Mouse (Mus musculus): ENCODE measurements at regions not wholly inside any gene's neighbourhood (a gene's known extent, or its start where the extent isn't known, plus 50 kb on each side); places are given as distances from the start of the nearest gene placed in this dataset.
A peak's percentile ranks its signal among the peaks of the same experiment; 100 is the strongest.

DNA sequence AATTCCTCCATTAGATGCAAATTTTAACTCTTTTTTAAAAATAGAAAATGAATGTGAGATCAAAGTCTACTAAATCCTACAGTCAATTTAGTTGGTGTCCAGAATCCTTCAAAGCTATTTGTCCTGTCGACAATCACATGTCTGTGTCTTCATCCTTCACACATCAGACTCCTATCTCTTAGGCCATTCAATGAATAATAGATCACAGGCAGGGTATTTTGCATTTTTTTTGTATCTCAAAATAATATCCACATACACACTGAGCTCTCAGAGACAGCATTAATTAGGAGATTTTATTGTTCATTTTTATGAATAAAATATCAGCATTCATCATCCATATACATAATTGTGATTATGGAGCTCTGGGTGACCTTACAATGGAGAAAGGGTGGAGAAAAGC lies 427.2 kb downstream of the Hao1 start:
- no peak for DNase-seq (ENCODE audit: low spot score in 2 of 2)

DNA sequence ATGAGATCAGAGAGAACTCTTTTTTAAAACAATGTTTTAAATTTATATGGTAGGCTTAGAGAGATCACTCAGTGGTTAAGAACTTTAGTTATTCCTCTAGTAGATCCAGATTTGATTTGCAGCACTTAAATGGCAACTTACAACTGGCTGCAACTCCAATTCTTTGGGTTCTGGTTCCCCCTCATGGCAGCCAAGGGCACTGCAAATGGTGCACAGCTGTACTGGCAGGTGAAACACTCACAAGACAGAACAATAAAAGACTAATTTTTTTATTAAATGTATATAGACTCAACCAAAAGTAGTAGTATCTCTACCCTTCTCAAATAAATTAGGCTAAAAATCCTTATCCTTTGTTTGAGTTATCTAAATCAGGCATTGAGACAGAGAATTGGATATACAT lies 446.9 kb downstream of the Hao1 start:
- no peak for DNase-seq (ENCODE audit: low spot score in 2 of 2)

DNA sequence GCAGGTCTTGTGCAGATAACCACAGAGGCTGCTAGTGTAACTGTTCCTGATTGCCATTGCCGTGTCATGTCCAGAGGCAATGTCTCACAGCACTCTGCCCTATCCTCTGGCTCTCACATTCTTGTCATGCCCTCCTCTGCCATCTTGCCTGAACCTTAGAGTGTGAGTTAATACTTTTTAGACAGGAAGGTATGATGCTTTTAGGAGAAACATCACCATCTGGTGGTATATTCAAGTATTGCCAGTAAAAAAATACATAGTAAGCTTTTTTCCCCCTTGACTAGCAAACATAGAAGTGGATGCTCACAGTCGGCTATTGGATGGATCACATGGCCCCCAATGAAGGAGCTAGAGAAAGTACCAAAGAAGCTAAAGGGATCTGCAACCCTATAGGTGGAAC lies 465.8 kb downstream of the Hao1 start:
- DNase-seq (ENCODE audit: low spot score in 2 of 2): no peak

DNA sequence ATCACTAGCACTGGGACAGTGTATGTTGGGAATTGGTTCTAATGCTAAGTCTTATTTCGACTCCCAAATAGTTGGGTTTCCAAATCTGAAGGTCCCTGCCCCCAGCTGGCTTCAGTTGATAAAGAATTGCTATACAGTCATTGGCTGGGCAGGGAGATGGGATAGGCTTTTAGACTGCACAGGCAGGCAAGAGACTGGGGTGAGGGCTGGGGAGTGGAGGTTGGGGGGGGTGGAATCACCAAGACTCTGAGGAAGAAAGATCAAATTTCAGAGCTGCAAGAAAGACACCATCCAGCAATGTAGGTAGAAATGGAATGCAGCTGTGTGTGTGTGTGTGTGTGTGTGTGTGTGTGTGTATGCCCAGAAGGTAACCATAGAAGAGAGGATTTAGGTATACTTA lies 474.0 kb downstream of the Hao1 start:
- no peak for DNase-seq (ENCODE audit: low spot score in 2 of 2)

DNA sequence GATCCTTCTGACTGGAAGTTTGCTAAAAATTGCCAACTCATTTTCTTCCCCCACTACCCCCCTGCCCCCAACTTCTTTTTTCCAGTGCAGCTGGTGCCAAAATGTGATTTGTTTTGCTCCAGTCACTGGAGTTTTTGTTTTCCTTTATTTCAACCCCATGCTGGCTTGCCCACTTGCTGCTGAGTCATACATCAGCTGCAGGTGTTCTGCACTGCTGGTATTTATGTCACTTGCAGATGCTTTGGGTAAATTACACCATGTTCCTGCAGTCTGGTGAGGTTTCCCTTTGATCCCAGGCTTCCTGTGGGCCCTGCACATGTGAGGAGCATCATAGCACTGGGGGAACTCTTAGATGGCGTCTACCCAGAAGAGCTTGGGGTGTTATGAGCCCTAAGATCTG lies 476.2 kb downstream of the Hao1 start:
- no peak for DNase-seq (ENCODE audit: low spot score in 2 of 2)

DNA sequence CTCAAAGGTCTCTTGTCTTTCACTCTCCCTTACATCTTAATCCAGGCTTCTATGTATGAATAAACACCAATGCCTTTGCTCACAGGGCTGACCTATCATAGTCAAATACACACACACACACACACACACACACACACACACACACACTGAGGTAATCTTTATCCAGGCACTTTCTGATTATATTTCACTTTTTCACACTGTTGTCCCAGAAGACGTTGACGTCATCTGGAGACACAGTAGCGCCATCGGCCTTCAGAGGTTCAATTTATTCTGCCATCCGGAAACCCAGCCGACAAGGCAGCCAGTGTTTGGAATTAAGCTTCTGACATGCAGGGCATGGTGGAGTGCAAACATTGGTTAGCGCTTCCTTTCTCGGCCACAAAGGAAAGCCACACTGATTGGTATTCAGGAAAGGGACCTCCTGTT lies 486.2 kb downstream of the Hao1 start:
- DNase-seq (ENCODE audit: low spot score in 2 of 2): no peak

DNA sequence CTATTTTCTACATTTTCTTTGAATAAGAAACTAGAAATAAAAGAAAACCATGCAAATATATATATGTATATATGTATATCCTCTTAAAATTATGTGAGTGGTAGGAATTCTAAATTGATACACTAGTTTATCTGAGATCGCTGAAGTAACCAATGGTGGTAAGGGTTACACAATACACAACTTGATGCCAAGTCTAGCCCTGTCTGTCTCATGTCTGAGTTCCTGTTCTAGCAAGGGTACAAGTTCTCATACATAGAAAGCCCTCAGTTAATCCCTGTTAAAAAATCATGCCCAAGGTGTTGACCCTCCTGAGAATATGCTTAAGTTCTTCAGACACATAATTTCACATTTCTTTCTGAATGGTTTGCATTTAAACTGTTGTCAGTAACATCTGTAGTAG lies 486.8 kb downstream of the Hao1 start:
- no peak for DNase-seq (ENCODE audit: low spot score in 2 of 2)

DNA sequence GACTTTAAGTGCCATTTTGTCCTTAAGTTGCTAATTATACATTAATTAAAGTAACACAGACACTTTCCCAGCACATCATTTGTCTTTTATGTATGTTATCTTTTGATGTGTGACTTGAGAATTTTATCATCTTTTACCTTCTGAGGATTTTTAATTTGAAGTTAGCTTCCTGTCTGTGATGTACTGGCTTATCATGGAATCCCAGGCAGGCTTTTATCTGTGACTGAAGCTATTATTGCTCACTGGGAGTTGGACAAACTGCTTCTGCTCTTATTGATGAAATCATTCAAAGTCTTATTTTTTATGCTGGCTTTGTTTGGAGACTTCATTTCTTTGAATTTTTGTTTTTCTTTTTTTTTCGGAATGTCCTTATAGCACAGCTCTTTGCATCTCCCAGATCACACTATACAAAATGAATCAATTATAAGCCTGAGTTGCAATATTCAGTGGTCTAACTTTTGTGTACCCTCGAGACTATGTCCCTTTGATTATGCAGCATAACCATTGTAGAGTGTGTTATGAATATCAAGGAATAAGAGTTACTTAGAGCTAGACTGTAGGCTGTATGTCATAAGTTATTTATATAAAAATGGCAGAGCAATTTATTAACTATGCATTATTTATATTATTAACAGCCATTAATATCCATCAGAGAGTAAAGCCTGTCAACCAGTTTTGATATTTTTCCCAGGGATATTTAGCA lies 494.1 kb downstream of the Hao1 start:
- no peak for DNase-seq (ENCODE audit: low spot score in 2 of 2)

DNA sequence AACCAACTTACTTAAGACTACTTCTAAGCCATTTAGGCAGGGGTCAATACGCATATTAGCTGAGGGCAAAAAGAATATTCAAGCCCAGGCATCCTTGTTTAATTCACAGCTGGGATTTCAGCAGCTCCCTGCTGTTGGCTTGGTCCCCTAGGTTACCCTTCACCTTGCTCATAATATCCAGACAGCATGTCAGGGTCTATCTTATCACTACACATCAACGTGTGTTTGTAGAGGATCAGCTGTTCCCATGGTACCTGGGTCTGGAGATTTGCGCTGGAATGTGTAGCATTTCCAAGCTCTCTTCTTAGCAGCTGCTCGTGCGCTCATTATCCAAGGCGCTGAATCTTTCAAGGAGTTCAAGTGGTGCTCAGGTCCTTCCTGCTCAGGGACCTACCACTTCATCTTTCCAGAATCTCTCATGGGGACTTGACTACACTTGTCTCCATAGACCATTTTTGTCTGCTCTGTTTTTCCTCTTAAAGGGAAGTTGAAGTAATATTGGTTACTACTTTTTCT lies 484.5 kb downstream of the Bmp2 start:
- no peak for DNase-seq (ENCODE audit: low spot score in 2 of 2)

DNA sequence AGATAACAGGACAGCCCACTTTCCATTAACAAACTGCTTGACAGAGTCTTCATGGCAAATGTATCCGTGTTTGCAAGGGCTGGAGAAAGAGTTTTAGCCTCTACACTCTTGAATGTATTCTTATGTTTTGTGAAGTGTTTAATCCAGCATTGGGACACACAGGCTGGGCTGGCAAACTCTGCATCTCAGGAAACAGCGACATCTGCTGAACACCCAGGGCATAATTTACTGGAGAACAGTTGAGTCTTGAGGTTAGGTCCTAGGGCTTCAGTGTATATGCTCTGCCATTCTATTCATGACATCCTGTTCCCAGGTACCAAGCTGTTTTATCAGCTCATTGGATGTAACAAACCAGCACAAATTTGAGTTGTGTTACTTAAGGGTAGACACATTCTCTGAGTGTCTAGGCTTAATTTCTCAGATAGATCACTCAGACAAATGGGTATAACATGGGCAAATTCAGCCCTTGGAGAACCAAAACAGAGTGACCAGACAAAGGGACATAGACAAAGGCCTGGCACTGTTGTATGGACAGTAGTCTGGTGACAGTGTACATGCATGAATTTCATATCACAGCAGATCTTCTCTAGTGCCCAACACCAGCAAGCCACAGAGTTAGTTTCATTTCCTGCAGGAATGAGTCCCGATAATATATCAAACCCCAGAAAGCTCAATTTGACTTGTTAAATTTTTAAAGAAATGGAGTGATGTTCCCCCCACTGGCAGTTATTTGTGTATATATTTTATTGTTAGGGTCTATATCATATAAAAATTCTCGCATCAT lies 477.9 kb downstream of the Bmp2 start:
- DNase-seq (ENCODE audit: low spot score in 2 of 2): peak in 1 of 2 experiments; percentile 6

DNA sequence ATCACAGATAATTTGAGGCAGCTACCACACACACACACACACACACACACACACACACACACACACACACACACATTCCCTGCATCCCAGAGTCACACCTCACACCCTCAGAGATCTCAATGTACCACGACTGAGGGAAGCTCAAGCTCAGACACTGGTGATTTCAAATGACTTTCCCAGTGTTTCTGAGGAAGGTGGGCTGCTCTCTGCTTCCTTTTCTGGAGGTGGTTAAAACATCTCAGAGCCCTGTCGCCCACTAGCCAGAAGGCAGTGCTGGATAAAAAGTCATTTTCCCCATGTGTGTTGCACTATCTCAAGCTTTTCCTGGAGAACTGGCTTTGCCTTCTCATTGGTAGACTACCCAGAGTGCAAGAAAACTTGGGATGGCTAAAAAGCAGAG lies 477.2 kb downstream of the Bmp2 start:
- DNase-seq (ENCODE audit: low spot score in 2 of 2): no peak

DNA sequence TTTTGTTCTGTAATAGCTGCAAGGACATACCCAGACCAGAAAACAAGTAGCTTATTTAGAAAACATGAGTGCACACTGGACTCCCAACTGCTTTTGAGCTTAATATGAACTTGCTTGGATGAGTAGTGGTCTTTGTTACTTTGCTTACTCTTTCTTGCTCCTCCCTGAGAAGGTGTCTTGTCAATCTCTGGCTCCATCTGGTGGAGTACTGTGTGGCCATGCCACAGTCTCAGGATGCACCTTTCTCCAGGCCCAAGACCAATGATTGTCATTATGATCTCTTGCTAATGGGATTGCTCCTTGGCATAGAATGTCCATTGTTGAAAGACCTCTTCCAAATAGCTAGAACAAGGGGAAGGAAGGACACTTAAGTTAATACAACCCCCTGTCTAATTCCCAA lies 465.1 kb downstream of the Bmp2 start:
- DNase-seq (ENCODE audit: low spot score in 2 of 2): no peak

DNA sequence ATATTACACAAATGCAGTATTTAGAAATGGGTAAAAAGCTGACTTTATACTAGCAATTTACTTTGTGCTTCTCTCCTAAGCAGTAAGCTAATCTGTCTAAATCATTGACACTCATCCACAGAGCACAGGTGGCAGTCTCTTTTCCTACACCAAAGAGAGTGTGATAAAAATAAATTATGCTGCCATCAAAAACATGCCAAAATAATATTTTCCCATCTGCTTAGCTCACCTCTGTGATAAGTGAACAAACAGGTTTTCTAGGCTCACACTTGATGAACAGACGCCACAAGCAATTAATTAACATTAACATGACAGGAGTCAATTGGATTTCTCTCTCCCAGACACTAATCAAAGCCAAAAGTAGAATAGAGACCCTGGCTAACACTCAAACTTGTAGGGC lies 451.2 kb downstream of the Bmp2 start:
- no peak for DNase-seq (ENCODE audit: low spot score in 2 of 2)

DNA sequence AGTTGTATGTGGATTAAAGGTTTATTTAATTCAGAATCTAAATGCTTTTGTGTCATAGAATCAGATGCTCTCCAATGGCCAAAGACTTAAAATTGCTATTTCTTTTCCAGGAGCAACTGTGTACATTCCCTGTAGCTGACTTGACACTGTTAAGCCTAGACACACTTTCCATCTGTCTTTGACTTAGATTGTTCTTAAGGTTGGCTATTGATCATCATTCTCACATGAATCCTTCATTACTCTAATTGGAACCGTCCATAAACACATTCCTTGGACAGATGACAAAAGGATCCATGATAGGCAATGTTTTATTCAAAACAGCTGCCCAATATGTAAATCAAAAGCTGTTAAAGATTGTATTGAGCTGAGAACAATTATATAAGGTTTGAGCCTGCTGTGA lies 442.8 kb downstream of the Bmp2 start:
- no peak for DNase-seq (ENCODE audit: low spot score in 2 of 2)

DNA sequence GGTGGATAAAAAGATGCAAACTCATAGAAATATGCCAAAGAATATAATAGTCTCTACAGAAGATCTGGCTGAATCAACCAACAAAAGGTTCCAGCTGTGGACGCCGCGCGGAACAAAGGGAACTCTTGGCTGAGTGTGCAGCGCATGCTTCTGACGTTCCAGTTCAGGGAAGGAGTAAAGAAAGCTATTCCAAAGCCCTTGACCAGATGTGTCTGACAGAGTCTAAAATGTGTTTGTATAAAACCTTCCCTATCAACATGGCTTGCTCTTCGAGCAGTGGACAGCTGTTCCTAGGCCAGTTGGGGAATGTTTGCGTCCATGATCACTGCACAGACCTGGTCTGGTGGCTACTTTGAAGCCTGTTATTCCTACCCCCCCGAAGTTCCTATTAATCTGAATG lies 442.4 kb downstream of the Bmp2 start:
- peak in 1 of 2 experiments; percentile 17 for DNase-seq (ENCODE audit: low spot score in 2 of 2)

DNA sequence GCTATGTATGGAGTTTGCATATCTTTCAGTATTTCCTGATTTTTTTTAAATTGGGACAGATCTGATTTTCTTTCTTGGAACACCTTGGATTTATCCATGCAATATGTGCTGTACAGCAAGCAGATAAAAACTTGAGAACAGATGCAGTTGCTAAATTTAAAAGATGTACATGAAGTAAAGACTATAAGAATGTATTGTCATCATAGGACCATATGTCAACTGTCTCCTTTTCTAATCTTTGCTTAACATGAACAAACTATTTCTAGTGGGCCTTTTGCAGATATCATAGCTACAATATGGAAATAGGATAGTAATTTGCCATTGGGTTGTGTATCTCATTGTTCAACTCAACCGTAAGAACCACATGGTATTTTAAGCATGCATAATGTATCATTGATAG lies 435.7 kb downstream of the Bmp2 start:
- DNase-seq (ENCODE audit: low spot score in 2 of 2): no peak
